Mouse (Mus musculus) neural tube, embryonic 14.5 days (tissue): ENCODE measurements around the gene Sart1. TPM values are rescaled to one million over a fixed set of nuclear protein-coding genes. Genes with fewer than 3 reads are reported as not detected.
A peak's percentile ranks its signal among the peaks of the same experiment; 100 is the strongest.

Experiments used
- ATAC-seq: fragments of 200-750 bp; cut with Nextera tagmentation; 2 replicates; pipeline ENCODE4 v1.8.0; 2017; ENCODE audit warnings: low read depth, mild to moderate bottlenecking, moderate TSS enrichment, moderate library complexity
- H3K27ac ChIP-seq: fragments of 300-500 bp; sonication (generic); 2 replicates; pipeline ENCODE4 v1.5.1; 2014; ENCODE audit warnings: low read depth, mild to moderate bottlenecking, control low read depth, low read length, moderate library complexity, mixed read lengths
- H3K27me3 ChIP-seq: fragments of 300-500 bp; sonication (generic); 2 replicates; pipeline ENCODE4 v1.6.1; 2014; ENCODE audit warnings: low read length; ENCODE audit not compliant: control insufficient read depth, insufficient read depth
- H3K36me3 ChIP-seq: fragments of 300-500 bp; sonication (generic); 2 replicates; pipeline ENCODE4 v1.6.1; 2014; ENCODE audit warnings: low read length, mixed read lengths; ENCODE audit not compliant: control insufficient read depth, insufficient read depth
- H3K4me1 ChIP-seq: fragments of 300-500 bp; sonication (generic); 2 replicates; pipeline ENCODE4 v1.6.1; 2014; ENCODE audit warnings: low read length; ENCODE audit not compliant: control insufficient read depth, insufficient read depth
- H3K4me2 ChIP-seq: fragments of 300-500 bp; sonication (generic); 2 replicates; pipeline ENCODE4 v1.6.1; 2014; ENCODE audit warnings: mild to moderate bottlenecking, low read depth, low read length, control low read depth
- H3K4me3 ChIP-seq: fragments of 300-500 bp; sonication (generic); 2 replicates; pipeline ENCODE4 v1.5.1; 2014; ENCODE audit warnings: low read depth, low read length, control low read depth, mixed read lengths
- H3K9ac ChIP-seq: fragments of 300-500 bp; sonication (generic); replicated peaks from 2 replicates; pipeline ENCODE4 v1.6.1; 2014; ENCODE audit warnings: low read depth, mild to moderate bottlenecking, control low read depth, low read length, mixed read lengths
- H3K9me3 ChIP-seq: fragments of 300-500 bp; sonication (generic); 2 replicates; pipeline ENCODE4 v1.6.1; 2016; ENCODE audit warnings: low read length; ENCODE audit not compliant: control insufficient read depth
- WGBS: fragments of 180-500 bp; shearing (Covaris S2); extraction: QIAGEN DNeasy Blood & Tissue Kit; methylation state at CpG from one replicate; pipeline ENCODE4 v1.1.7; 2014; 5-methylcytosine and 5-hydroxymethylcytosine counted together
- polyA plus RNA-seq: library from polyadenylated mRNA; unstranded; fragments of >200 nt; fragmentation: Nextera tagmentation; extraction: Ambion mirVana; gene quantifications from 2 replicates; pipeline ENCODE4 v1.2.1, GENCODE M21; 2014

Gene Sart1
- polyA plus RNA-seq, 1 experiment from 2014 or later = 55.6 TPM

DNA sequence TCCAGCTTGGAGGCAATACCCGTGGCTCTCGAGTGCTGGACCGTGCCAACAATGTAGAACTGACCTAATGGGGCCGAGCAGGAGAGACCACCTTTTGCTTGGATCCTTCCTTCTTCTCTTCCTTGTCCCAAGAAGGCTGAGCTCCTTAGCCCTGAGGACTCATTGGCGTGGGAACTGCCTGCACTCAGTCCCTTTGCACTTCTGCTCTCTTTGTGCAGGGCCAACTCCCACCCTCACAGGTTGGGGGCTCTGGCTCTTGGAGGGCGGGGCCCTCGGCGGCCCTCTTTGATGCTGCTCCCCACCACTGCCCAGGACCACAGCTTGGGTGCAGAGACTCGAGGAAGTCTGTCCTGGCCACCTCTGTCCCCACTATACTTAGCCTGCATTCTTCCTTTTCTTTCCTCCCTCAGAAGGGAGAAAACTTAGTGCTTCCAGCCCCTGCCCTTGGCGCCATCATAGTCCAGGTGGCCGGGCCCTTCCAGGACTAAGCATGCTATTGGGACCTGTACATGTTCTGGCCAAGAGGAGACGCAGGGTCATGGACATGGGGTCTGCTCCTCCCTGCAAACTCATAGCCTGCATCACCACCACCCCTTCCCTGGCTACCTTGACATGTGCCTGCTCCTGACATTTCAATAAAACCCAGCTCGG, 38.3 kb upstream of the Sart1 start:
- Histone ChIP-seq H3K27me3 (no peaks in the 10 kb centered on the region), H3K9me3 (no peaks in the 10 kb centered on the region), H3K4me2 (peak overlapping the region; percentile 84; the same call in 1 of the 2 replicates), H3K4me3 (no peak overlapping the region), H3K4me1 (peaks cover 26% of the 10 kb centered on the region), H3K27ac (no peak overlapping the region), H3K9ac (0 out of 2 replicates have a peak overlapping the region, but pooled peaks have one; percentile 0), H3K36me3 (peaks cover 6% of the 10 kb centered on the region; the same call in 1 of the 2 replicates)
- WGBS = 96% methylated on average over 13 of the region's 13 CpGs
- no peak for ATAC-seq

DNA sequence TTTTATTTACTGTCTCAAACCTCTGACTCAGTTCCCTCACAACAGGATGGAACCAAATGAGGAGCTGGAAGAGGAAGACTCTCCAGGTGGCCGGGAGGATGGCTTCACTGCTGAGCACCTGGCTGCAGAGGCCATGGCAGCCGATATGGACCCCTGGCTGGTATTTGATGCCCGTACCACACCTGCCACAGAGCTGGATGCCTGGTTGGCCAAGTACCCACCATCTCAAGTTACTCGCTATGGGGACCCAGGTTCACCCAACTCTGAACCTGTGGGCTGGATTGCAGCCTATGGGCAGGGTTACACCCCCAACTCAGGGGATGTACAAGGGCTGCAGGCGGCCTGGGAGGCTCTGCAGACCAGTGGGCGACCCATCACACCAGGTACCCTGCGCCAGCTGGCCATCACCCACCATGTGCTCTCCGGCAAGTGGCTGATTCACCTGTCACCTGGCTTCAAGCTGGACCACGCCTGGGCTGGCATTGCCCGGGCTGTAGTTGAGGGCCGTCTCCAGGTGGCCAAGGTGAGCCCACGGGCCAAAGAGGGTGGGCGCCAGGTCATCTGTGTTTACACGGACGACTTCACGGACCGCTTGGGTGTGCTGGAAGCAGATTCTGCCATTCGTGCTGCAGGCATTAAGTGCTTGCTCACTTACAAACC, 37.5 kb upstream of the Sart1 start:
- WGBS = 93% methylated on average over 18 of the region's 18 CpGs
- peak overlapping the region; percentile 66 for H3K4me3 ChIP-seq
- peaks cover 26% of the 10 kb centered on the region for H3K4me1 ChIP-seq

DNA sequence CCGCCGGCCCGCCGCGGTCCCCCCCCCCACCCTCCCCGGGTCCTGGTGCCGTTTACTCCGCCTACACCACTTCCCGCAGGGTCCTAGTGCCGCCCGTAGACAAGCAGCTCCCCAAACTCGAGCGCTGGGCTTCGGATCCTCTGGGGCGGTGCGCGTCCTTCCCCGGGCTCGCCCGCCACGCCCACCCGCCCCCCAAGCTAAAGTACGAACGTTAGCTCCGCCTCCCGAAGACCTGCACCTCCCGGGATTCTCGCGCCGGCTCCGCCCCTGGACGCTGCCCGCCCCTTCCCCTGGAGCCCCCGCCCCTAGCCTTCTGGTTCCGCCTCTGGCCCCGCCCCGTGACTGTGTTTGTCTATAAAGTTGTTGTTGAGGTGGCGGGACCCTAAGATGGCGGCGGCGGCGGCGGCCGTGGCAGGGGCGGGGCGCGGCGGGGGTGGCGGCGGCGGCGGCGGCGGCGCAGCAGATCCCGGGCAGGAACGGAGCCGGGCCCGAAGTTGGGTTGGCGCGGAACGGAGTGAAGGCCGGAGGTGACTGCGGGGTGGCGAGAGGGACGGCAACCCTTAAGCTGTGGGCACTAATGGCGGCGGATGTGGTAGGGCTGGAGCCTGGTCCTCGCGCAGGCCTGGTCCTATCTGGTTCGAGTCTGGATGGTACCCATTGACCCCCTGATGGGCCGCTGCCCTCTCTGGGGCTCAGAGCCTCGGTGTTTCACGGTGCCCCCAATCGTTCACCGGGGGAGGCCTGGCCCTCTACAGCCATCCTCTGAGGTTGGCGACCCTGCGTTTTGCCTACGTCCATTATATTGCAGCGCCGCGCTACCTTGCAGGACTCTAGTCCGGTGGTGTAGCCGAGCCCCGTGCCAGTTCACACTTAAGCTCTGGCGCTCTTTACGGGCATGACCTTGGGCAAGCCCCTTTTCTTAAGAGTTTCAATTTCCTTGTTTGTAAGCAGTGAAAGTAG, 36.6 kb upstream of the Sart1 start, which contains the start of the genes Drap1 and AI837181:
Gene Drap1 (minus strand): TSS at position 198 of the 960 bp plus-strand sequence.
Gene AI837181 (plus strand): TSS at position 363 of the 960 bp plus-strand sequence.
- H3K9me3 ChIP-seq = no peaks in the 10 kb centered on the region
- peaks cover 26% of the 10 kb centered on the region for H3K4me1 ChIP-seq
- H3K36me3 ChIP-seq = peaks cover 12% of the 10 kb centered on the region; the same call in 1 of the 2 replicates
- peak within 1 kb of the TSS; percentile 84 for H3K4me2 ChIP-seq
- under 1% methylated on average over 65 of the region's 87 CpGs for WGBS
- peak within 1 kb of the TSS; percentile 86 for H3K27ac ChIP-seq
- peak; percentile 90 for ATAC-seq
- H3K27me3 ChIP-seq = no peaks in the 10 kb centered on the region
- H3K9ac ChIP-seq = peak within 1 kb of the TSS; percentile 83
- H3K4me3 ChIP-seq = peak within 1 kb of the TSS; percentile 66

More for the DNA sequence above, 37.5 kb upstream of the Sart1 start:
- H3K27ac ChIP-seq = peak overlapping the region; percentile 86; the same call in 1 of the 2 replicates
- no peak for ATAC-seq
- H3K4me2 ChIP-seq = peak overlapping the region; percentile 84
- H3K27me3 ChIP-seq = no peaks in the 10 kb centered on the region
- H3K9me3 ChIP-seq = no peaks in the 10 kb centered on the region
- H3K36me3 ChIP-seq = peaks cover 7% of the 10 kb centered on the region; the same call in 1 of the 2 replicates
- H3K9ac ChIP-seq = peak overlapping the region; percentile 83

DNA sequence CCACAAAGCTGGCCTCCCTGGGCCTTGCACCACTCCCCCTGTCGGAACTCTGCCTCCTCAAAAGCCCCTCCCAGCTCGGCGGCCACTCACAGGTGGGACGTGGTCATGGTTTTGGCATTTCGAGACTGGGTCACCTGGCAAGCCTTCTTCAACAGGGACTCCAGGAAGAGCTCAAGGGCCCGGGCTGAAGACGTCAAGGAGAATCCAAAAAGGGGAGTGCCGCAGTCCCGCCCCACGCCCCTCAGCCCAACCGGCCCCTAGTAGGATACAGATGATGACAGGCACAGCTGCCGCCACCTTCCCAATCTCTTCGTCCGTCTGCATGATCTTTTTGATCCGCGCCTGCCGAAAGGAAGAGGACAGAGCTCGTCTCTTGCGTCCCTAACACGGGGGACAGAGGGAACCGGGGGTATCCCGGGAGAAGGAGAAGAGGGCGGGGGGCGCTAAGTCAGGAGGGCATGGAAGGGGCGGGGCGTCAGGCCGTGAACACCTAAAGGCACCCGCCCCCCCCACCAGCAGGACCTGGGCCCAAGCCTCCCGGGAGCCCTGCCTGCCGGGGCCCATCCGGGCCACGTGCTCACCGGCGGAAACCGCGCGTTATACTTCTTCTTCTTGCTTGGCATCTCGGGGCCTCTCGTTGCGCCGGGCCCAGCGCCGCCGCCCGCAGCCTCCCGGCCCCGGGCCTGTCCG, 35.7 kb upstream of the Sart1 start:
- Histone ChIP-seq H3K36me3 (peaks cover 12% of the 10 kb centered on the region; the same call in 1 of the 2 replicates), H3K4me3 (peak overlapping the region; percentile 66), H3K4me1 (peaks cover 26% of the 10 kb centered on the region), H3K27ac (peak overlapping the region; percentile 80), H3K27me3 (no peaks in the 10 kb centered on the region), H3K9ac (peak overlapping the region; percentile 83), H3K4me2 (peak overlapping the region; percentile 55), H3K9me3 (no peaks in the 10 kb centered on the region)
- under 1% methylated on average over 44 of the region's 48 CpGs for WGBS
- ATAC-seq = peak; percentile 59

DNA sequence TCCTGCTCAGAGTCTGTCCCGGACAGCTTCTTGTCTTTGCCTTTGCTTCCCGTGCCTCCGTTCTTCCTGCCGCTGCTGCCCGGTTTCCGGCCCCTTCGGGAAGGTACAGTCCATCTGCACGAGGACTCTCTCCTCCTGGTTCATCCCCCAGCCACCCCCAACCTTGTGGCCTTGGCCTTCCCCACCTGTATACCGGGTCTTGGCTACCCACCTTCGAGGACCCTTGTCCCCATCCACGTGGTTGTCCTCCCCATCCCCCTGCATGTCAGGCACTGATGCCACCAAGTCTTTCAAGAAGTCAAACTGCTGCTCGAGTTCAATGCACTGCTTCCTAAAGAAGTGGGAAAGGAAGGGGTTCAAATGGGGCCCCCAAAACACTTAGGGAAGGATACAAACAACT, 35.1 kb upstream of the Sart1 start:
- WGBS = 68% methylated on average over 12 of the region's 12 CpGs
- H3K4me2 ChIP-seq = peak overlapping the region; percentile 55
- peak overlapping the region; percentile 66 for H3K4me3 ChIP-seq
- H3K27me3 ChIP-seq = no peaks in the 10 kb centered on the region
- peaks cover 12% of the 10 kb centered on the region; the same call in 1 of the 2 replicates for H3K36me3 ChIP-seq
- H3K27ac ChIP-seq = no peak overlapping the region
- H3K9ac ChIP-seq = peak overlapping the region; percentile 83
- no peak for ATAC-seq
- H3K9me3 ChIP-seq = no peaks in the 10 kb centered on the region
- peaks cover 26% of the 10 kb centered on the region for H3K4me1 ChIP-seq

DNA sequence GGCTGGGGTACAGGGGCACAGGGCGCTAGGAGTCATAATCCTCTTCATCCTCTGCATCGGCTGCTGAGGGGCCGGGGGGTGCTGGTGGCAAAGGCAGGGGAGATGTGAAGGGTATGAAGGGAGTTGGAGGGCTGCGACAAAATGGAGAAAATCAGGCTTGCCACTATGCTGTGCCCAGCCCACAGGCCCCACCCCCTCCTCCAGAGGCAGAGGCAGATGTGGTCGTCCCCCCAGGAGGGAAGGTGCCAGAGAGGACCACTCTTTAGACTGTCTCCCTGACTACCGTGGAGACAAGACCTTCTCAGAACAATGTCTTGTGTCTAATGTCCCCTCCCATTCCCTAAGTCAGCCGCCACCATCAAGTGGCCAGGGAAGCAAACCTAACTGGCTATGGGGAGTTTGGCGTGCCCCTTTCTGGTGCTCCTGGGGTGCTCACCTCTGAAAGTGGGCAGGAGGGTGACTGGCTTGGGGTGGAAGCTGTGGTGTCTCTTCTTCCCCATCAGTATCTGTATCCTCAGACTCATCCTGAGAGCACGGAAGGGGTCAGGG, 34.5 kb upstream of the Sart1 start:
- peaks cover 12% of the 10 kb centered on the region; the same call in 1 of the 2 replicates for H3K36me3 ChIP-seq
- no peak for ATAC-seq
- peaks cover 26% of the 10 kb centered on the region for H3K4me1 ChIP-seq
- no peak overlapping the region for H3K27ac ChIP-seq
- H3K4me3 ChIP-seq = no peak overlapping the region; the same call in 1 of the 2 replicates
- H3K4me2 ChIP-seq = peak overlapping the region; percentile 55
- H3K27me3 ChIP-seq = no peaks in the 10 kb centered on the region
- no peaks in the 10 kb centered on the region for H3K9me3 ChIP-seq
- peak overlapping the region; percentile 83 for H3K9ac ChIP-seq
- WGBS = 79% methylated on average over 9 of the region's 9 CpGs

DNA sequence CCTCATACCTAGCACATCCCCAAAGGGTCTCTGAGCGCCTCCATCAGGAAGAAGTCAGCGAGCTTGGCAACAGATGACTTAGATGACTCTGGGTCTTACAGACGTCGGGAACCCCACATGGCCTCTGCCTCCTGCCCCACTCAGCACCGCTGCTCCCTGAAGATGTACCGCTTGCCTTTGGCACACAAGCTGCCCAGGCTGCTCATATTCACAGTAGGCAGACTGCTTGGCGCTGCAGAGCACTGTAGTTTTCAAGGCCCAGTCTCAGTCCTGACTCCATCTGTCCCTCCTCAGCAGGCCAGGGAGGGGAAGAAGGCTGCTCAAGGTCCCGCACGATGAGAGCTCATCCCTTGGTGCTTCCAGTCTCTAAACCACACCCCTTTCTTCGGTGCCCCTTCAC, 33.8 kb upstream of the Sart1 start:
- Histone ChIP-seq H3K9me3 (no peaks in the 10 kb centered on the region), H3K27me3 (no peaks in the 10 kb centered on the region), H3K4me3 (no peak overlapping the region), H3K9ac (no peak overlapping the region), H3K27ac (no peak overlapping the region), H3K4me2 (no peak overlapping the region), H3K36me3 (peaks cover 12% of the 10 kb centered on the region; the same call in 1 of the 2 replicates), H3K4me1 (peaks cover 24% of the 10 kb centered on the region)
- no peak for ATAC-seq
- WGBS = 88% methylated on average over 10 of the region's 10 CpGs

DNA sequence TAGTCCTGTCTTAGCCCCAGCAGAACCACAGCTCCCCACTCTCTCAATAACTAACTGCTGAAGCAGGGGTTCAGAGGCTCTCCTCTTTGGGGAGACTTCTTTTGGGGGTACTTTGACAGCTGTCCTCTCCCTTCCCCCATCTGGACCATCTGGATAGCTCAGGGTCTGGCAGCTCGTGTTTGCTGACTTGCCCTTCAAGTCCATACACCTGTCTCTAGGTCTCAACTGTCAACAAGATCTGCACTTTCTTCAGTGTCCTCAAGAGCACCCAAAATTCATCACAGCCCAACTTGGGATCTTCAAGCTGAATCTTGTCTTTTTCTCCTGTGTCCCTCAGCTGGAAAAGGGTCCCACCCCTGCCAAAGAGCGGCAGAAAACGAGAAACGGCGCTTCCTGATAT, 33.3 kb upstream of the Sart1 start:
- 93% methylated on average over 5 of the region's 5 CpGs for WGBS
- no peak overlapping the region for H3K9ac ChIP-seq
- no peak for ATAC-seq

More for the DNA sequence above, 33.3 kb upstream of the Sart1 start:
- Histone ChIP-seq H3K27ac (no peak overlapping the region), H3K4me3 (no peak overlapping the region), H3K36me3 (peaks cover 12% of the 10 kb centered on the region; the same call in 1 of the 2 replicates), H3K27me3 (no peaks in the 10 kb centered on the region), H3K4me2 (no peak overlapping the region), H3K4me1 (peaks cover 23% of the 10 kb centered on the region), H3K9me3 (no peaks in the 10 kb centered on the region)
